Mouse (Mus musculus) heart, embryonic 12.5 days (tissue): Measurements from ENCODE around the gene Cul4a. TPM values are rescaled to one million over a fixed set of nuclear protein-coding genes. Genes with fewer than 3 reads are reported as not detected.
A peak's percentile ranks its signal among the peaks of the same experiment; 100 is the strongest.

ENCODE experiments used
- ATAC-seq: fragments of 200-750 bp; cut with Nextera tagmentation; 2 replicates; pipeline ENCODE4 v1.8.0; 2017; ENCODE audit warnings: moderate TSS enrichment, moderate library complexity; ENCODE audit not compliant: insufficient number of reproducible peaks, low FRiP score
- H3K27ac ChIP-seq: fragments of 300-500 bp; sonication (generic); 2 replicates; pipeline ENCODE4 v1.5.1; 2016; ENCODE audit warnings: mild to moderate bottlenecking, moderate library complexity; ENCODE audit not compliant: poor library complexity, severe bottlenecking
- H3K27me3 ChIP-seq: fragments of 300-500 bp; sonication (generic); replicated peaks from 2 replicates; pipeline ENCODE4 v1.6.1; 2016; ENCODE audit warnings: mild to moderate bottlenecking, moderate library complexity
- H3K36me3 ChIP-seq: fragments of 300-500 bp; sonication (generic); 2 replicates; pipeline ENCODE4 v1.6.1; 2016; ENCODE audit warnings: mild to moderate bottlenecking, moderate library complexity
- H3K4me1 ChIP-seq: fragments of 300-500 bp; sonication (generic); replicated peaks from 2 replicates; pipeline ENCODE4 v1.6.1; 2016; ENCODE audit warnings: mild to moderate bottlenecking
- H3K4me2 ChIP-seq: fragments of 300-500 bp; sonication (generic); 2 replicates; pipeline ENCODE4 v1.6.1; 2016; ENCODE audit warnings: mild to moderate bottlenecking, moderate library complexity
- H3K4me3 ChIP-seq: fragments of 300-500 bp; sonication (generic); 2 replicates; pipeline ENCODE4 v1.5.1; 2016; ENCODE audit warnings: mild to moderate bottlenecking
- H3K9ac ChIP-seq: fragments of 300-500 bp; sonication (generic); 2 replicates; pipeline ENCODE4 v1.6.1; 2016; ENCODE audit warnings: mild to moderate bottlenecking, moderate library complexity
- H3K9me3 ChIP-seq: fragments of 300-500 bp; sonication (generic); replicated peaks from 2 replicates; pipeline ENCODE4 v1.6.1; 2016; ENCODE audit warnings: mild to moderate bottlenecking, moderate library complexity
- WGBS: fragments of 180-500 bp; shearing (Covaris S2); methylation state at CpG from one replicate; pipeline ENCODE4 v1.1.7; 2016; 5-methylcytosine and 5-hydroxymethylcytosine counted together
- polyA plus RNA-seq: library from polyadenylated mRNA; unstranded; fragments of >200 nt; fragmentation: Nextera tagmentation; extraction: Ambion mirVana; gene quantifications from 2 replicates; pipeline ENCODE4 v1.2.1, GENCODE M21; 2016

Cul4a gene
- polyA plus RNA-seq, 1 experiment from 2014 or later, result 124 TPM

DNA sequence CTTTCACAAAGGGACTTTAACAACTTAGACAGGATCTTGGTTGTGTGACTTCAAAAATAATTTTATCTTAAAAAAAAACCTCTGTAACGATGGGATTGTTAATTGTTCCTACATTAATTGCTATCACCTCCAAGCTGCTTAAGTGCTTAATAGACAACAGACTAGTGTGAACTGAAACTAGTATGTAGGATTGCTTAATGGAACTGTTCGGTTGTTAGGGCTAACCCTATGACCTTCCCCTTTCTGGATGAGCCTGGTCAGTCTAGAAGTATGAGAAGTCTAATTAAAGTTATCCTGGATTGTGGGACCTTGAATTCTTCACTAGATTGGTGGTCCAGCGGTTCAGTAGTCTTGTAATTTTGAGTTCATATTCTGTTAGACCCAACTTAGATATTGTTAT lies 55.3 kb downstream of the Cul4a start:
- Histone ChIP-seq H3K9ac (peak overlapping the region; percentile 99; the same call in 1 of the 2 replicates), H3K4me2 (peak overlapping the region; percentile 83), H3K36me3 (peaks cover 1% of the 10 kb centered on the region; the same call in 1 of the 2 replicates), H3K27ac (no peak overlapping the region), H3K27me3 (no peaks in the 10 kb centered on the region), H3K4me3 (peak overlapping the region; percentile 97), H3K9me3 (no peaks in the 10 kb centered on the region), H3K4me1 (peaks cover 22% of the 10 kb centered on the region)
- 80% methylated on average over 3 of the region's 3 CpGs for WGBS
- no peak for ATAC-seq

- Histone ChIP-seq H3K36me3 (peaks cover 10% of the 10 kb centered on the region), H3K9ac (no peak overlapping the region), H3K4me2 (peak overlapping the region; percentile 10; the same call in 1 of the 2 replicates), H3K4me1 (peaks cover 22% of the 10 kb centered on the region), H3K27ac (no peak overlapping the region), H3K9me3 (no peaks in the 10 kb centered on the region), H3K27me3 (no peaks in the 10 kb centered on the region), H3K4me3 (no peak overlapping the region)
- ATAC-seq, result no peak
- 75% methylated on average over 6 of the region's 6 CpGs for WGBS
These were observed 56.7 kb downstream of the Cul4a start for GRCm38 (mm10) chr8:13162098-13162497.

- H3K4me3 ChIP-seq, result no peak overlapping the region
These were observed 58.1 kb downstream of the Cul4a start for GRCm38 (mm10) chr8:13163563-13163962.

DNA sequence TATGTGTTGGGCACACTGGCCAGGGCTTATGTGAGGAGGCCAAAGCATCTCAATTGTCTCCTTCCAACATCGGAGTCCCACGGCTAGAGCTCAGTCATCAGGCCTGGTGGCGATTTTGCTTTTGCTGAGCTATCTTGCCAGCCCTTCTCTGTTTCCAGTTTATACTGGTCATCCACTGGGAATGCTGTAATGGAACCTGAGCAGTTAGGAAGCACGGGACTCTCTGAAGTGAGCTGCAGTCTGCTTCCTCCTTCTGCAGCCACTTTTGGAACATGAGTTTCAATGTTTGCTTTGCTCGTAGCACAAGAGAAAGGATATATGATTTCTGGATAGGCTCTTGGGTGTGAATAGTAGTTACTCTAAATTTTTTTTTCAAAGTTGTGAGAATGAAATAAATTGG lies 58.9 kb downstream of the Cul4a start:
- H3K36me3 ChIP-seq, result peaks cover 32% of the 10 kb centered on the region
- H3K4me2 ChIP-seq, result no peak overlapping the region
- no peak overlapping the region for H3K9ac ChIP-seq
- H3K4me3 ChIP-seq, result no peak overlapping the region
- H3K9me3 ChIP-seq, result no peaks in the 10 kb centered on the region
- no peak overlapping the region for H3K27ac ChIP-seq
- peaks cover 32% of the 10 kb centered on the region for H3K4me1 ChIP-seq
- ATAC-seq, result no peak
- H3K27me3 ChIP-seq, result no peaks in the 10 kb centered on the region
- 78% methylated on average over 5 of the region's 5 CpGs for WGBS

More at GRCm38 (mm10) chr8:13163563-13163962, 58.1 kb downstream of the Cul4a start:
- Histone ChIP-seq H3K4me2 (no peak overlapping the region), H3K36me3 (peaks cover 24% of the 10 kb centered on the region), H3K9me3 (no peaks in the 10 kb centered on the region), H3K27me3 (no peaks in the 10 kb centered on the region), H3K27ac (no peak overlapping the region), H3K4me1 (peaks cover 24% of the 10 kb centered on the region), H3K9ac (no peak overlapping the region)
- ATAC-seq, result no peak
- 47% methylated on average over 1 of the region's 1 CpGs for WGBS

- Histone ChIP-seq H3K4me3 (no peak overlapping the region), H3K4me1 (peaks cover 31% of the 10 kb centered on the region), H3K27me3 (no peaks in the 10 kb centered on the region), H3K9me3 (no peaks in the 10 kb centered on the region), H3K27ac (peak overlapping the region; percentile 89), H3K4me2 (peak overlapping the region; percentile 39), H3K36me3 (peaks cover 85% of the 10 kb centered on the region), H3K9ac (no peak overlapping the region)
- ATAC-seq, result no peak
- WGBS, result 11% methylated on average over 1 of the region's 1 CpGs
These were observed 65.1 kb downstream of the Cul4a start for GRCm38 (mm10) chr8:13170510-13170909.

DNA sequence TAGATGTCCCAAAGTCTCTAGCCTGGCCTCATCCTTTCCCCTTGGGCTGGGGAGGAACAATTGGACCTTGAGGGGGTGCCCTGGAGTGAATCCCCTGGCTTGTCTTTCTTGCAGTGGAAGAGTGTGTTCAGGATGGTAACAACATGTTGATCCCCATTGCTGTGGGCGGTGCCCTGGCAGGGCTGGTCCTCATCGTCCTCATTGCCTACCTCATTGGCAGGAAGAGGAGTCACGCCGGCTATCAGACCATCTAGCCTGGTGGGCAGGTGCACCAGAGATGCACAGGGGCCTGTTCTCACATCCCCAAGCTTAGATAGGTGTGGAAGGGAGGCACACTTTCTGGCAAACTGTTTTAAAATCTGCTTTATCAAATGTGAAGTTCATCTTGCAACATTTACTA lies 68.9 kb downstream of the Cul4a start:
- WGBS, result 86% methylated on average over 4 of the region's 4 CpGs
- no peak overlapping the region for H3K27ac ChIP-seq
- no peak overlapping the region for H3K9ac ChIP-seq
- H3K4me3 ChIP-seq, result no peak overlapping the region
- peaks cover 82% of the 10 kb centered on the region for H3K36me3 ChIP-seq
- peaks cover 22% of the 10 kb centered on the region for H3K4me1 ChIP-seq
- no peak overlapping the region for H3K4me2 ChIP-seq
- no peaks in the 10 kb centered on the region for H3K27me3 ChIP-seq
- H3K9me3 ChIP-seq, result no peaks in the 10 kb centered on the region
- ATAC-seq, result no peak

DNA sequence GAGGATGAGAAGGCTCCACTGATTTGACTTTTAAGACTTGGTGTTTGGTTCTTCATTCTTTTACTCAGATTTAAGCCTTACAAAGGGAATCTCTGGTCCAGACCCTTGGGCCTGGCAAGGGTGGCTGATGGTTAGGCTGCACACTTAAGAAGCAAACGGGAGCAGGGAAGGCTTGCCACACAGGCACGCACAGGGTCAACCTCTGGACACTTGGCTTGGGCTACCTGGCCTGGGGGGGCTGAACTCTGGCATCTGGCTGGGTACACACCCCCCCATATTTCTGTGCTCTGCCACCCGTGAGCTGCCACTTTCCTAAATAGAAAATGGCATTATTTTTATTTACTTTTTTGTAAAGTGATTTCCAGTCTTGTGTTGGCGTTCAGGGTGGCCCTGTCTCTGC lies 69.4 kb downstream of the Cul4a start:
- no peak overlapping the region for H3K9ac ChIP-seq
- no peak for ATAC-seq
- no peak overlapping the region for H3K4me3 ChIP-seq
- H3K36me3 ChIP-seq, result peaks cover 77% of the 10 kb centered on the region
- WGBS, result 78% methylated on average over 4 of the region's 4 CpGs
- H3K27ac ChIP-seq, result no peak overlapping the region
- no peak overlapping the region for H3K4me2 ChIP-seq
- H3K27me3 ChIP-seq, result no peaks in the 10 kb centered on the region
- H3K9me3 ChIP-seq, result no peaks in the 10 kb centered on the region
- peaks cover 22% of the 10 kb centered on the region for H3K4me1 ChIP-seq

- no peak overlapping the region for H3K9ac ChIP-seq
- no peaks in the 10 kb centered on the region for H3K9me3 ChIP-seq
- H3K27me3 ChIP-seq, result no peaks in the 10 kb centered on the region
- H3K4me3 ChIP-seq, result no peak overlapping the region
- no peak for ATAC-seq
- H3K4me1 ChIP-seq, result peaks cover 18% of the 10 kb centered on the region
- no peak overlapping the region for H3K27ac ChIP-seq
- WGBS, result 90% methylated on average over 1 of the region's 1 CpGs
- no peak overlapping the region for H3K4me2 ChIP-seq
- H3K36me3 ChIP-seq, result peaks cover 76% of the 10 kb centered on the region
These were observed 70.2 kb downstream of the Cul4a start for GRCm38 (mm10) chr8:13175650-13176049.

- no peak overlapping the region for H3K27ac ChIP-seq
- H3K27me3 ChIP-seq, result no peaks in the 10 kb centered on the region
- H3K4me1 ChIP-seq, result peaks cover 27% of the 10 kb centered on the region
- H3K36me3 ChIP-seq, result peaks cover 60% of the 10 kb centered on the region
- 87% methylated on average over 7 of the region's 7 CpGs for WGBS
- H3K9me3 ChIP-seq, result no peaks in the 10 kb centered on the region
- no peak overlapping the region for H3K9ac ChIP-seq
- ATAC-seq, result no peak
- H3K4me2 ChIP-seq, result no peak overlapping the region
- H3K4me3 ChIP-seq, result no peak overlapping the region
These were observed 71.9 kb downstream of the Cul4a start for GRCm38 (mm10) chr8:13177173-13177852.

- no peak overlapping the region for H3K27ac ChIP-seq
- H3K4me3 ChIP-seq, result no peak overlapping the region
- no peak for ATAC-seq
- no peak overlapping the region for H3K4me2 ChIP-seq
- no peaks in the 10 kb centered on the region for H3K9me3 ChIP-seq
- 95% methylated on average over 5 of the region's 5 CpGs for WGBS
- H3K36me3 ChIP-seq, result peaks cover 51% of the 10 kb centered on the region
- peaks cover 27% of the 10 kb centered on the region for H3K4me1 ChIP-seq
- no peaks in the 10 kb centered on the region for H3K27me3 ChIP-seq
- no peak overlapping the region for H3K9ac ChIP-seq
These were observed 72.7 kb downstream of the Cul4a start for GRCm38 (mm10) chr8:13178137-13178536.

DNA sequence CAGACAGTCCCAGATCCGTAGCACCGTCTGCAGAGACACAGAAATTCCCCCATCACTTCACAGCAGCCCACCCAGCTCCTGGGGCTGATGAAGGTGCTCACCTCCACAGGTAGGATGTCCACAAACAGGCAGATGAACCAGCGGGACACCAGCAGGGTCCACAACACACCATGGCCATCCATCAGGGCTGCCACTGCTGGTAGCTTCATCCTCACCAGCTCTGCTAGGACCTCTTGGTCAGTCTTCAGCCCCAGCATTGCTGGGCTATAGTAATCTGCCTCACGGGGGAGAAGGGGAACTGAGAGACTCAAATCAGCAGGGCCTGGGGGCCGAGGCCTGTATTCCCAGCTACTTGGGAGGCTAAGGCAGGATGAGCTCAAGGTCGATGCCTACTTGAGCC lies 74.1 kb downstream of the Cul4a start:
- Histone ChIP-seq H3K36me3 (peaks cover 41% of the 10 kb centered on the region), H3K27me3 (no peaks in the 10 kb centered on the region), H3K9me3 (no peaks in the 10 kb centered on the region), H3K9ac (0 out of 2 replicates have a peak overlapping the region, but pooled peaks have one; percentile 11), H3K4me1 (peaks cover 27% of the 10 kb centered on the region), H3K4me2 (no peak overlapping the region), H3K4me3 (no peak overlapping the region), H3K27ac (no peak overlapping the region)
- no peak for ATAC-seq
- WGBS, result 64% methylated on average over 6 of the region's 6 CpGs

DNA sequence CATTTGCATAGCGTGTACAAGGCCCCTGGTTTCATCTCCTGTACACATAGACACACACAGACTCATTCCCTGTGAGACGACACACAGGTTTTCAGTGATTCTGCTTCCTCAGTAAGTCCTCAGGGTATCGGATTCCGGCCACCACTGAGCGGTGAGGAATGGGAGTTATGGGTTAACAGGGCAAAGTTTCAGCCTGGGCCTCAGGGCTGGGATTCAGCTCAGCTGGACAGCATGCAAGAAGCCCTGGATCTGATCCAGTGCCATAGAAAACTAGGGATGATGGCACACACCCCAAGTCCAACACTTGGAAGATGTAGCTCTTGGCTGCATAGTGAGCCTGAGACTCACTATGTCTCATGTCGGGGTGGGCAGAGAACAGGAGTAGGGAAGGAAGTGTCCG lies 74.5 kb downstream of the Cul4a start:
- Histone ChIP-seq H3K27ac (peak overlapping the region; percentile 13; the same call in 1 of the 2 replicates), H3K4me1 (peaks cover 27% of the 10 kb centered on the region), H3K27me3 (no peaks in the 10 kb centered on the region), H3K36me3 (peaks cover 39% of the 10 kb centered on the region), H3K4me3 (no peak overlapping the region), H3K9me3 (no peaks in the 10 kb centered on the region), H3K9ac (no peak overlapping the region), H3K4me2 (no peak overlapping the region)
- 70% methylated on average over 7 of the region's 7 CpGs for WGBS
- no peak for ATAC-seq
